9 mouse cellular contexts compared by ENCODE assay signal in genomic region chr11:120704486-120705325, GRCm38 (mm10). TPM values are rescaled to one million over a fixed set of nuclear protein-coding genes. Genes with fewer than 3 reads are reported as not detected.
DNase-seq lines count a peak whose midpoint lies in the region; ATAC-seq and TF ChIP-seq lines count a peak whose summit lies in the region.
"Had no signal": no experiment of that assay in that cellular context is flagged by ENCODE, and none has a peak within 500 bp of the region (broad histone marks: within the 10 kb centered on the region; RNA-seq: fewer than 3 reads in every experiment).

No protein-coding gene starts in this region.

- H3K27me3 ChIP-seq in heart, embryonic 10.5 days (ENCODE audit: insufficient read depth, poor library complexity, severe bottlenecking): no peaks in the 10 kb centered on the region
- 0 out of 2 replicates have a peak, but pooled peaks cover 6% of the 10 kb centered on the region for H3K27me3 ChIP-seq in midbrain, embryonic 10.5 days (ENCODE audit: low read depth, poor library complexity, severe bottlenecking)
- no peaks in the 10 kb centered on the region for H3K27me3 ChIP-seq in midbrain, postnatal 0 days (ENCODE audit: insufficient read depth, low read length)
- no peaks in the 10 kb centered on the region for H3K27me3 ChIP-seq in lung, embryonic 15.5 days
- H3K27me3 ChIP-seq in stomach, postnatal 0 days (ENCODE audit: control insufficient read depth, insufficient read depth, low read length): no peaks in the 10 kb centered on the region

- DNase-seq in heart, embryonic 10.5 days (ENCODE audit: low spot score): no peak
- DNase-seq in heart, postnatal 10 days: no peak
- no peak for DNase-seq in midbrain, embryonic 10.5 days (ENCODE audit: low spot score)
- no peak for DNase-seq in midbrain, postnatal 0 days (ENCODE audit: low spot score)
- no peak for DNase-seq in stomach, postnatal 0 days (ENCODE audit: low spot score)
- no peak for DNase-seq in gastrocnemius, adult 2 months
- DNase-seq in urinary bladder, postnatal 25 days (ENCODE audit: low spot score): no peak

- TF ChIP-seq CTCF in midbrain, postnatal 0 days (IDR thresholded peaks at IDR 0.05): no peak
- TF ChIP-seq CTCF in stomach, postnatal 0 days (IDR thresholded peaks at IDR 0.05; ENCODE audit: low read depth): no peak
- no peak for TF ChIP-seq CTCF in gastrocnemius, adult 2 months (IDR thresholded peaks at IDR 0.05)

- TF ChIP-seq EP300 in stomach, postnatal 0 days (optimal IDR thresholded peaks at IDR 0.05): no peak

- intact Hi-C loops in heart, postnatal 10 days (cut with DNase I): no loop called here
- intact Hi-C loops in gastrocnemius, adult 2 months (cut with DNase I): no loop called here

- H3K9me3 ChIP-seq in heart, embryonic 10.5 days: no peaks in the 10 kb centered on the region
- H3K9me3 ChIP-seq in midbrain, embryonic 10.5 days (replicated peaks): no peaks in the 10 kb centered on the region
- H3K9me3 ChIP-seq in midbrain, postnatal 0 days (ENCODE audit: low read length): no peaks in the 10 kb centered on the region
- H3K9me3 ChIP-seq in lung, embryonic 15.5 days: no peaks in the 10 kb centered on the region
- no peaks in the 10 kb centered on the region for H3K9me3 ChIP-seq in stomach, postnatal 0 days (ENCODE audit: control insufficient read depth, low read length)

- WGBS in heart, embryonic 10.5 days: 17% methylated on average over 8 of the region's 8 CpGs
- 17% methylated on average over 8 of the region's 8 CpGs for WGBS in midbrain, embryonic 10.5 days
- WGBS in midbrain, postnatal 0 days: 19% methylated on average over 8 of the region's 8 CpGs
- 35% methylated on average over 8 of the region's 8 CpGs for WGBS in lung, embryonic 15.5 days
- 49% methylated on average over 8 of the region's 8 CpGs for WGBS in stomach, postnatal 0 days

- no peak overlapping the region for H3K9ac ChIP-seq in midbrain, postnatal 0 days (replicated peaks; ENCODE audit: low read length, poor library complexity, severe bottlenecking)
- no peak overlapping the region for H3K9ac ChIP-seq in lung, embryonic 15.5 days
- peak overlapping the region; percentile 31; the same call in 1 of the 2 replicates for H3K9ac ChIP-seq in stomach, postnatal 0 days (ENCODE audit: low read length)

- peak overlapping the region; percentile 84 for H3K27ac ChIP-seq in heart, embryonic 10.5 days
- H3K27ac ChIP-seq in midbrain, embryonic 10.5 days (replicated peaks): peak overlapping the region; percentile 82
- H3K27ac ChIP-seq in midbrain, postnatal 0 days (ENCODE audit: low read depth, low read length): no peak overlapping the region
- H3K27ac ChIP-seq in lung, embryonic 15.5 days: peak overlapping the region; percentile 26
- no peak overlapping the region for H3K27ac ChIP-seq in stomach, postnatal 0 days (replicated peaks)
- no peak overlapping the region for H3K27ac ChIP-seq in gastrocnemius, adult 2 months

- H3K4me2 ChIP-seq in midbrain, postnatal 0 days (ENCODE audit: low read depth, low read length, poor library complexity, severe bottlenecking): no peak overlapping the region
- no peak overlapping the region for H3K4me2 ChIP-seq in lung, embryonic 15.5 days
- H3K4me2 ChIP-seq in stomach, postnatal 0 days (replicated peaks; ENCODE audit: low read depth): no peak overlapping the region

- ATAC-seq in midbrain, postnatal 0 days (ENCODE audit: low FRiP score): no peak
- ATAC-seq in lung, embryonic 15.5 days (ENCODE audit: borderline replicate concordance, extremely low read depth, low FRiP score, low TSS enrichment): peak; percentile 50
- ATAC-seq in stomach, postnatal 0 days (ENCODE audit: low FRiP score, low TSS enrichment): no peak

- H3K4me1 ChIP-seq in heart, embryonic 10.5 days: peaks cover 71% of the 10 kb centered on the region
- H3K4me1 ChIP-seq in midbrain, embryonic 10.5 days: peaks cover 65% of the 10 kb centered on the region
- 0 out of 2 replicates have a peak, but pooled peaks cover 4% of the 10 kb centered on the region for H3K4me1 ChIP-seq in midbrain, postnatal 0 days (ENCODE audit: insufficient read depth, low read length)
- H3K4me1 ChIP-seq in lung, embryonic 15.5 days: peaks cover 55% of the 10 kb centered on the region
- 0 out of 2 replicates have a peak, but pooled peaks cover 3% of the 10 kb centered on the region for H3K4me1 ChIP-seq in stomach, postnatal 0 days (replicated peaks; ENCODE audit: control insufficient read depth, insufficient read depth)

- peak overlapping the region; percentile 20 for H3K4me3 ChIP-seq in heart, embryonic 10.5 days
- H3K4me3 ChIP-seq in midbrain, embryonic 10.5 days: peak overlapping the region; percentile 20; the same call in 1 of the 2 replicates
- H3K4me3 ChIP-seq in midbrain, postnatal 0 days (ENCODE audit: low read depth, low read length): no peak overlapping the region
- no peak overlapping the region for H3K4me3 ChIP-seq in lung, embryonic 15.5 days
- no peak overlapping the region for H3K4me3 ChIP-seq in stomach, postnatal 0 days (ENCODE audit: low read depth, low read length)
- H3K4me3 ChIP-seq in gastrocnemius, adult 2 months: no peak overlapping the region

- peaks cover 51% of the 10 kb centered on the region for H3K36me3 ChIP-seq in heart, embryonic 10.5 days
- peaks cover 60% of the 10 kb centered on the region for H3K36me3 ChIP-seq in midbrain, embryonic 10.5 days
- H3K36me3 ChIP-seq in midbrain, postnatal 0 days (ENCODE audit: insufficient read depth, low read length): peaks cover 16% of the 10 kb centered on the region
- H3K36me3 ChIP-seq in lung, embryonic 15.5 days: peaks cover 15% of the 10 kb centered on the region
- H3K36me3 ChIP-seq in stomach, postnatal 0 days (ENCODE audit: control insufficient read depth, insufficient read depth, low read length): peaks cover 14% of the 10 kb centered on the region

RNA-seq across cellular contexts. Expression of gene Cenpx, which starts 8.8 kb away (rescaled TPM):
- 124 and 136 TPM in 2 replicates for polyA plus RNA-seq in heart, embryonic 10.5 days (2016; fragmentation: Nextera tagmentation; extraction: Ambion mirVana)
- total RNA-seq in heart, postnatal 10 days (2021): 10 to 100 TPM; 38.1 to 40.6 TPM
- 132 and 133 TPM in 2 replicates for polyA plus RNA-seq in midbrain, embryonic 10.5 days (2016; fragmentation: Nextera tagmentation; extraction: Ambion mirVana)
- total RNA-seq in midbrain, postnatal 0 days (2014; rRNA removed): 70.8 and 76.0 TPM in 2 replicates
- 94.5 and 94.6 TPM in 2 replicates for polyA plus RNA-seq in midbrain, postnatal 0 days (2015; fragmentation: Nextera tagmentation; extraction: Ambion mirVana)
- 160 and 167 TPM in 2 replicates for polyA plus RNA-seq in lung, embryonic 15.5 days (2015; fragmentation: Nextera tagmentation; extraction: Ambion mirVana)
- polyA plus RNA-seq in stomach, postnatal 0 days (2015; fragmentation: Nextera tagmentation; extraction: Ambion mirVana): 123 and 127 TPM in 2 replicates
- total RNA-seq in gastrocnemius, adult 2 months (2021): 10 to 100 TPM; 22.1 to 32.3 TPM

RNA-seq across cellular contexts. Expression of gene Lrrc45, which starts 9.0 kb away (rescaled TPM):
- polyA plus RNA-seq in heart, embryonic 10.5 days (2016; fragmentation: Nextera tagmentation; extraction: Ambion mirVana): 31.7 and 43.6 TPM in 2 replicates
- total RNA-seq in heart, postnatal 10 days (2021): 10 to 100 TPM in 1 of 2 experiments, 1 to 10 TPM in 1; 9.7 to 10.1 TPM
- polyA plus RNA-seq in midbrain, embryonic 10.5 days (2016; fragmentation: Nextera tagmentation; extraction: Ambion mirVana): 57.0 and 57.7 TPM in 2 replicates
- 44.8 and 47.8 TPM in 2 replicates for total RNA-seq in midbrain, postnatal 0 days (2014; rRNA removed)
- 46.8 and 51.0 TPM in 2 replicates for polyA plus RNA-seq in midbrain, postnatal 0 days (2015; fragmentation: Nextera tagmentation; extraction: Ambion mirVana)
- polyA plus RNA-seq in lung, embryonic 15.5 days (2015; fragmentation: Nextera tagmentation; extraction: Ambion mirVana): 57.9 and 59.9 TPM in 2 replicates
- polyA plus RNA-seq in stomach, postnatal 0 days (2015; fragmentation: Nextera tagmentation; extraction: Ambion mirVana): 18.7 and 20.4 TPM in 2 replicates
- 1 to 10 TPM; 3.6 to 4.4 TPM for total RNA-seq in gastrocnemius, adult 2 months (2021)

RNA-seq across cellular contexts. Expression of gene Rac3, which starts 16.6 kb away (rescaled TPM):
- 6.9 and 13.8 TPM in 2 replicates for polyA plus RNA-seq in heart, embryonic 10.5 days (2016; fragmentation: Nextera tagmentation; extraction: Ambion mirVana)
- total RNA-seq in heart, postnatal 10 days (2021): 1 to 10 TPM; 1.4 to 1.7 TPM
- 32.4 and 41.9 TPM in 2 replicates for polyA plus RNA-seq in midbrain, embryonic 10.5 days (2016; fragmentation: Nextera tagmentation; extraction: Ambion mirVana)
- 766 and 788 TPM in 2 replicates for total RNA-seq in midbrain, postnatal 0 days (2014; rRNA removed)
- 808 and 853 TPM in 2 replicates for polyA plus RNA-seq in midbrain, postnatal 0 days (2015; fragmentation: Nextera tagmentation; extraction: Ambion mirVana)
- polyA plus RNA-seq in lung, embryonic 15.5 days (2015; fragmentation: Nextera tagmentation; extraction: Ambion mirVana): 54.9 and 60.5 TPM in 2 replicates
- polyA plus RNA-seq in stomach, postnatal 0 days (2015; fragmentation: Nextera tagmentation; extraction: Ambion mirVana): 21.9 and 22.1 TPM in 2 replicates
- 1 to 10 TPM in 1 of 2 experiments, under 1 TPM in 1; 0.87 to 1.3 TPM for total RNA-seq in gastrocnemius, adult 2 months (2021)
- total RNA-seq: common myeloid progenitor, adult 5-6 weeks had no signal

RNA-seq across cellular contexts. Expression of gene Dcxr, which starts 22.4 kb away (rescaled TPM):
- polyA plus RNA-seq in heart, embryonic 10.5 days (2016; fragmentation: Nextera tagmentation; extraction: Ambion mirVana): 8.8 and 10.6 TPM in 2 replicates
- 1 to 10 TPM; 3.2 to 4.1 TPM for total RNA-seq in heart, postnatal 10 days (2021)
- polyA plus RNA-seq in midbrain, embryonic 10.5 days (2016; fragmentation: Nextera tagmentation; extraction: Ambion mirVana): 13.0 and 13.7 TPM in 2 replicates
- total RNA-seq in midbrain, postnatal 0 days (2014; rRNA removed): 6.9 and 11.2 TPM in 2 replicates
- 9.9 and 12.3 TPM in 2 replicates for polyA plus RNA-seq in midbrain, postnatal 0 days (2015; fragmentation: Nextera tagmentation; extraction: Ambion mirVana)
- 45.1 and 55.1 TPM in 2 replicates for polyA plus RNA-seq in lung, embryonic 15.5 days (2015; fragmentation: Nextera tagmentation; extraction: Ambion mirVana)
- polyA plus RNA-seq in stomach, postnatal 0 days (2015; fragmentation: Nextera tagmentation; extraction: Ambion mirVana): 56.3 and 58.4 TPM in 2 replicates
- 1 to 10 TPM; 6.3 to 8.6 TPM for total RNA-seq in gastrocnemius, adult 2 months (2021)

RNA-seq across cellular contexts. Expression of gene Cbr2, which starts 27.2 kb away (rescaled TPM):
- 1.1 and 1.3 TPM in 2 replicates for polyA plus RNA-seq in heart, embryonic 10.5 days (2016; fragmentation: Nextera tagmentation; extraction: Ambion mirVana)
- total RNA-seq in heart, postnatal 10 days (2021): 10 to 100 TPM in 1 of 2 experiments, 1 to 10 TPM in 1; 8.3 to 14.4 TPM
- polyA plus RNA-seq in midbrain, embryonic 10.5 days (2016; fragmentation: Nextera tagmentation; extraction: Ambion mirVana): 0.59 and 1.3 TPM in 2 replicates
- total RNA-seq in midbrain, postnatal 0 days (2014; rRNA removed): 3.6 and 5.2 TPM in 2 replicates
- 4.0 and 4.4 TPM in 2 replicates for polyA plus RNA-seq in midbrain, postnatal 0 days (2015; fragmentation: Nextera tagmentation; extraction: Ambion mirVana)
- polyA plus RNA-seq in lung, embryonic 15.5 days (2015; fragmentation: Nextera tagmentation; extraction: Ambion mirVana): 102 and 103 TPM in 2 replicates
- polyA plus RNA-seq in stomach, postnatal 0 days (2015; fragmentation: Nextera tagmentation; extraction: Ambion mirVana): 129 and 160 TPM in 2 replicates
- 10 to 100 TPM in 1 of 2 experiments, 1 to 10 TPM in 1; 9.1 to 15.4 TPM for total RNA-seq in gastrocnemius, adult 2 months (2021)
- total RNA-seq: common myeloid progenitor, adult 5-6 weeks had no signal

Comparison
In these comparisons a context has a peak if more than half of its experiments do, and no peak if none do; other contexts are left out.
1. H3K27ac ChIP-seq: peak in heart, embryonic 10.5 days (single experiment), midbrain, embryonic 10.5 days (single experiment) and lung, embryonic 15.5 days (single experiment); none in midbrain, postnatal 0 days (single experiment), stomach, postnatal 0 days (single experiment) and gastrocnemius, adult 2 months (single experiment).
2. H3K4me3 ChIP-seq: peak in heart, embryonic 10.5 days (single experiment) and midbrain, embryonic 10.5 days (single experiment); none in midbrain, postnatal 0 days (single experiment), lung, embryonic 15.5 days (single experiment), stomach, postnatal 0 days (single experiment) and gastrocnemius, adult 2 months (single experiment).
3. RNA of gene Rac3, which starts 16.6 kb away (polyA plus RNA-seq): 808 to 853 TPM in midbrain, postnatal 0 days; 54.9 to 60.5 TPM in lung, embryonic 15.5 days, 32.4 to 41.9 TPM in midbrain, embryonic 10.5 days, 21.9 to 22.1 TPM in stomach, postnatal 0 days and 6.9 to 13.8 TPM in heart, embryonic 10.5 days; every median in the first group is over 10 times any median in the second.